Mouse (Mus musculus): ENCODE results near the gene Spdye4b.

Spdye4b gene

GRCm38 (mm10) chr5:143220996-143221395 lies 40.2 kb downstream of the Spdye4b start:
- DNase-seq, result no peak

- DNase-seq, result no peak
These were observed 41.5 kb downstream of the Spdye4b start for GRCm38 (mm10) chr5:143222287-143222686.

GRCm38 (mm10) chr5:143226790-143227189 lies 46.0 kb downstream of the Spdye4b start, which contains the start of gene Spdye4a:
TSS of gene Spdye4a (minus strand) at chr5:143226890.
- DNase-seq, result no peak

GRCm38 (mm10) chr5:143235028-143235693 lies 54.3 kb downstream of the Spdye4b start, which contains the start of gene Zfp12:
TSS of gene Zfp12 (plus strand) at chr5:143235163.
- peak; percentile 91 to 93 for DNase-seq

- DNase-seq, result no peak
These were observed 55.2 kb downstream of the Spdye4b start for GRCm38 (mm10) chr5:143236036-143236435.

- no peak for DNase-seq
These were observed 64.1 kb downstream of the Spdye4b start for GRCm38 (mm10) chr5:143244926-143245325.

GRCm38 (mm10) chr5:143252039-143252438 lies 71.2 kb downstream of the Spdye4b start:
- DNase-seq, result no peak

- no peak for DNase-seq
These were observed 72.0 kb downstream of the Spdye4b start for GRCm38 (mm10) chr5:143252791-143253185.

- DNase-seq, result no peak
These were observed 72.5 kb downstream of the Spdye4b start for GRCm38 (mm10) chr5:143253186-143253880.

- no peak for DNase-seq
These were observed 73.2 kb downstream of the Spdye4b start for GRCm38 (mm10) chr5:143253881-143254486.

Data from thymus, adult 18-20 months (tissue).